Comparison of ENCODE assay signal across 11 mouse cellular contexts in genomic region chr4:122878333-122879070, GRCm38 (mm10). TPM values are rescaled to one million over a fixed set of nuclear protein-coding genes. Genes with fewer than 3 reads are reported as not detected.
DNase-seq lines count a peak whose midpoint lies in the region; ATAC-seq and TF ChIP-seq lines count a peak whose summit lies in the region.
"Had no signal": no experiment of that assay in that cellular context is flagged by ENCODE, and none has a peak within 500 bp of the region (broad histone marks: within the 10 kb centered on the region; RNA-seq: fewer than 3 reads in every experiment).

No protein-coding gene starts in this region.

- peaks cover 21% of the 10 kb centered on the region for H3K4me1 ChIP-seq in kidney, adult 2 months (ENCODE audit: control insufficient read depth, insufficient read depth, low read length)
- peaks cover 8% of the 10 kb centered on the region for H3K4me1 ChIP-seq in kidney, embryonic 16.5 days (ENCODE audit: insufficient read depth, low read length)
- peaks cover 18% of the 10 kb centered on the region for H3K4me1 ChIP-seq in cortical plate, adult 2 months (ENCODE audit: control insufficient read depth, insufficient read depth, low read length)

- no peaks in the 10 kb centered on the region for H3K27me3 ChIP-seq in kidney, adult 2 months (replicated peaks; ENCODE audit: control insufficient read depth, insufficient read depth, low read length)
- no peaks in the 10 kb centered on the region for H3K27me3 ChIP-seq in kidney, embryonic 16.5 days (ENCODE audit: insufficient read depth, low read length)

- no peak overlapping the region for H3K4me2 ChIP-seq in kidney, embryonic 16.5 days (replicated peaks; ENCODE audit: low read depth, low read length)

- no peak overlapping the region for H3K4me3 ChIP-seq in kidney, adult 2 months (ENCODE audit: insufficient read depth, low read depth, low read length)
- no peak overlapping the region for H3K4me3 ChIP-seq in kidney, embryonic 16.5 days (ENCODE audit: low read length)
- no peak overlapping the region for H3K4me3 ChIP-seq in cortical plate, adult 2 months (ENCODE audit: insufficient read depth, low read length)
- H3K4me3 ChIP-seq: erythroblast, embryonic 14.5 days had no signal

- WGBS in kidney, adult 2 months = 50% methylated on average over 2 of the region's 2 CpGs
- WGBS in kidney, embryonic 16.5 days = 90% methylated on average over 2 of the region's 2 CpGs

- no peak for ATAC-seq in kidney, embryonic 16.5 days (ENCODE audit: low FRiP score, low TSS enrichment)
- peak; percentile 76 for ATAC-seq in CD4-positive, CD25-positive, alpha-beta regulatory T cell, adult 4 months
- peak; percentile 32; the same call in 1 of the 2 replicates for ATAC-seq in megakaryocyte progenitor cell, adult 5-6 weeks (replicated peaks; ENCODE audit: poor library complexity)

- TF ChIP-seq POLR2A in kidney, adult 2 months (IDR thresholded peaks at IDR 0.05; ENCODE audit: low read depth, low read length) = no peak
- no peak for TF ChIP-seq POLR2A in cortical plate, adult 2 months (IDR thresholded peaks at IDR 0.05; ENCODE audit: extremely low read depth, insufficient read depth, low read length)

- DNase-seq in kidney, adult 2 months = no peak
- no peak for DNase-seq in urinary bladder, postnatal 25 days (ENCODE audit: low spot score)
- DNase-seq in right cerebral cortex, postnatal 14 days = no peak
- no peak for DNase-seq in urinary bladder, postnatal 4 days (ENCODE audit: low spot score in 2 of 2)
- DNase-seq: cerebellum, adult 2 months had no signal

- peak overlapping the region; percentile 9; the same call in 1 of the 2 replicates for H3K27ac ChIP-seq in kidney, adult 2 months (ENCODE audit: insufficient read depth, low read depth, low read length)
- H3K27ac ChIP-seq in kidney, embryonic 16.5 days (ENCODE audit: low read length) = no peak overlapping the region
- H3K27ac ChIP-seq in cortical plate, adult 2 months (ENCODE audit: insufficient read depth, low read length) = peak overlapping the region; percentile 83
- H3K27ac ChIP-seq: liver, embryonic 14.5 days had no signal

- H3K9me3 ChIP-seq in kidney, embryonic 16.5 days (ENCODE audit: low read length) = no peaks in the 10 kb centered on the region

- H3K9ac ChIP-seq in kidney, embryonic 16.5 days (replicated peaks; ENCODE audit: low read length) = no peak overlapping the region
- H3K9ac ChIP-seq: liver, embryonic 14.5 days had no signal

- no peaks in the 10 kb centered on the region for H3K36me3 ChIP-seq in kidney, adult 2 months (ENCODE audit: control insufficient read depth, insufficient read depth, low read length)
- H3K36me3 ChIP-seq in kidney, embryonic 16.5 days (ENCODE audit: insufficient read depth, low read length) = no peaks in the 10 kb centered on the region

- no peak for TF ChIP-seq CTCF in kidney, adult 2 months (conservative IDR thresholded peaks at IDR 0.05; ENCODE audit: insufficient read depth, insufficient read length, low read depth, low read length)
- no peak for TF ChIP-seq CTCF in cortical plate, adult 2 months (IDR thresholded peaks at IDR 0.05; ENCODE audit: extremely low read depth, insufficient read depth, low read length)

RNA-seq across cellular contexts. Expression of gene Cap1, which starts 7.4 kb away (rescaled TPM):
- polyA plus RNA-seq in kidney, adult 2 months (2012; rRNA removed) = 89.3 and 101 TPM in 2 replicates
- 79.7 and 90.2 TPM in 2 replicates for polyA plus RNA-seq in kidney, embryonic 16.5 days (2015; fragmentation: Nextera tagmentation; extraction: Ambion mirVana)
- 100 to 1,000 TPM; 298 to 352 TPM for polyA plus RNA-seq in CD4-positive, CD25-positive, alpha-beta regulatory T cell, adult 4 months (2017; shearing (Covaris generic))
- polyA plus RNA-seq in cortical plate, adult 2 months (2012; rRNA removed) = 134 and 146 TPM in 2 replicates
- total RNA-seq in megakaryocyte progenitor cell, adult 5-6 weeks (2015) = 125 and 140 TPM in 2 replicates
- total RNA-seq in megakaryocyte progenitor cell, adult 5-6 weeks (2017) = 169 and 175 TPM in 2 replicates

RNA-seq across cellular contexts. Expression of gene Ppt1, which starts 42.5 kb away (rescaled TPM):
- polyA plus RNA-seq in kidney, adult 2 months (2012; rRNA removed) = 61.2 and 67.7 TPM in 2 replicates
- 92.0 and 97.9 TPM in 2 replicates for polyA plus RNA-seq in kidney, embryonic 16.5 days (2015; fragmentation: Nextera tagmentation; extraction: Ambion mirVana)
- polyA plus RNA-seq in CD4-positive, CD25-positive, alpha-beta regulatory T cell, adult 4 months (2017; shearing (Covaris generic)) = 100 to 1,000 TPM; 112 to 156 TPM
- 117 and 120 TPM in 2 replicates for polyA plus RNA-seq in cortical plate, adult 2 months (2012; rRNA removed)
- 120 and 123 TPM in 2 replicates for total RNA-seq in megakaryocyte progenitor cell, adult 5-6 weeks (2015)
- 71.5 and 79.3 TPM in 2 replicates for total RNA-seq in megakaryocyte progenitor cell, adult 5-6 weeks (2017)
